8 mouse cellular contexts compared by ENCODE assay signal in genomic region chr17:25416219-25416618, GRCm38 (mm10). TPM values are rescaled to one million over a fixed set of nuclear protein-coding genes. Genes with fewer than 3 reads are reported as not detected.
DNase-seq lines count a peak whose midpoint lies in the region; ATAC-seq and TF ChIP-seq lines count a peak whose summit lies in the region.

No protein-coding gene starts in this region.

- no peak overlapping the region for H3K4me3 ChIP-seq in heart, embryonic 11.5 days (ENCODE audit: low read depth, low read length)
- H3K4me3 ChIP-seq in heart, embryonic 16.5 days (ENCODE audit: low read length): no peak overlapping the region
- H3K4me3 ChIP-seq in liver, embryonic 11.5 days (ENCODE audit: low read depth, low read length): no peak overlapping the region

- H3K27ac ChIP-seq in heart, embryonic 11.5 days (ENCODE audit: low read depth, low read length): peak overlapping the region; percentile 78
- H3K27ac ChIP-seq in heart, embryonic 16.5 days (ENCODE audit: low read length): peak overlapping the region; percentile 29; the same call in 1 of the 2 replicates
- peak overlapping the region; percentile 21; the same call in 1 of the 2 replicates for H3K27ac ChIP-seq in liver, embryonic 11.5 days (ENCODE audit: low read depth, low read length)

- no peak overlapping the region; the same call in 1 of the 2 replicates for H3K9ac ChIP-seq in heart, embryonic 11.5 days (ENCODE audit: low read depth, low read length)
- H3K9ac ChIP-seq in heart, embryonic 16.5 days (ENCODE audit: low read length): 0 out of 2 replicates have a peak overlapping the region, but pooled peaks have one; percentile 9
- H3K9ac ChIP-seq in liver, embryonic 11.5 days (ENCODE audit: low read depth, low read length): no peak overlapping the region

- no peaks in the 10 kb centered on the region for H3K9me3 ChIP-seq in heart, embryonic 11.5 days (replicated peaks; ENCODE audit: control insufficient read depth, low read length)
- H3K9me3 ChIP-seq in heart, embryonic 16.5 days (replicated peaks; ENCODE audit: control insufficient read depth, low read length): no peaks in the 10 kb centered on the region; the same call in 1 of the 2 replicates
- no peaks in the 10 kb centered on the region for H3K9me3 ChIP-seq in liver, embryonic 11.5 days (ENCODE audit: control insufficient read depth, low read length)

- whole genome bisulfite sequencing in heart, embryonic 11.5 days (ENCODE audit: insufficient replicate concordance): 11% methylated on average over 3 of the region's 3 CpGs
- 12% methylated on average over 3 of the region's 3 CpGs for WGBS in heart, embryonic 16.5 days
- WGBS in liver, embryonic 11.5 days: 18% methylated on average over 3 of the region's 3 CpGs

- no peak for ATAC-seq in heart, embryonic 11.5 days (replicated peaks; ENCODE audit: insufficient number of reproducible peaks, low FRiP score, low TSS enrichment)
- 0 out of 2 replicates have a peak, but pooled peaks have one; percentile 30 for ATAC-seq in heart, embryonic 16.5 days (replicated peaks; ENCODE audit: extremely low read depth, insufficient read depth, low FRiP score)
- ATAC-seq in liver, embryonic 11.5 days (replicated peaks; ENCODE audit: low FRiP score): no peak

- no peak for TF ChIP-seq POLR2A in brain, embryonic 14.5 days (IDR thresholded peaks at IDR 0.05; ENCODE audit: borderline replicate concordance, extremely low read depth, insufficient read depth, insufficient read length, poor library complexity, severe bottlenecking)

- no peak for TF ChIP-seq CTCF in brain, embryonic 14.5 days (IDR thresholded peaks at IDR 0.05; ENCODE audit: borderline replicate concordance, extremely low read depth, insufficient read depth, insufficient read length)

- no peaks in the 10 kb centered on the region for H3K27me3 ChIP-seq in heart, embryonic 11.5 days (ENCODE audit: control insufficient read depth, insufficient read depth, low read length)
- H3K27me3 ChIP-seq in heart, embryonic 16.5 days (ENCODE audit: control insufficient read depth, insufficient read depth, low read length): no peaks in the 10 kb centered on the region
- H3K27me3 ChIP-seq in liver, embryonic 11.5 days (replicated peaks; ENCODE audit: control insufficient read depth, insufficient read depth, low read length): no peaks in the 10 kb centered on the region

- peaks cover 67% of the 10 kb centered on the region for H3K4me1 ChIP-seq in heart, embryonic 11.5 days (ENCODE audit: control insufficient read depth, insufficient read depth, low read length)
- peaks cover 44% of the 10 kb centered on the region for H3K4me1 ChIP-seq in heart, embryonic 16.5 days (ENCODE audit: control insufficient read depth, insufficient read depth, low read length)
- H3K4me1 ChIP-seq in liver, embryonic 11.5 days (replicated peaks; ENCODE audit: control insufficient read depth, insufficient read depth, low read length): peaks cover 24% of the 10 kb centered on the region

- H3K4me2 ChIP-seq in heart, embryonic 11.5 days: no peak overlapping the region
- H3K4me2 ChIP-seq in heart, embryonic 16.5 days (ENCODE audit: low read depth, low read length): no peak overlapping the region
- H3K4me2 ChIP-seq in liver, embryonic 11.5 days: no peak overlapping the region

- no peak for DNase-seq in heart, adult 9 months (ENCODE audit: low spot score in 2 of 2)
- DNase-seq in brain, embryonic 14.5 days (ENCODE audit: low read depth): peak; percentile 65
- DNase-seq in liver, embryonic 11.5 days (ENCODE audit: low spot score): no peak
- DNase-seq in adipocyte (ENCODE audit: low spot score): no peak
- DNase-seq in testis, postnatal 10 days (ENCODE audit: low spot score): no peak
- DNase-seq in B cell, adult 2 months: no peak

- no peaks in the 10 kb centered on the region for H3K36me3 ChIP-seq in heart, embryonic 11.5 days (ENCODE audit: control insufficient read depth, insufficient read depth, low read length)
- H3K36me3 ChIP-seq in heart, embryonic 16.5 days (ENCODE audit: control insufficient read depth, insufficient read depth): no peaks in the 10 kb centered on the region
- no peaks in the 10 kb centered on the region for H3K36me3 ChIP-seq in liver, embryonic 11.5 days (ENCODE audit: control insufficient read depth, insufficient read depth, low read length)

RNA-seq across cellular contexts. Expression of gene Cacna1h, which starts 17.4 kb away (rescaled TPM):
- polyA plus RNA-seq in heart, embryonic 11.5 days (2014; fragmentation: Nextera tagmentation; extraction: Ambion mirVana): 10.3 and 10.6 TPM in 2 replicates
- polyA plus RNA-seq in brain, embryonic 14.5 days (2012; rRNA removed): 90.4 and 118 TPM in 2 replicates
- polyA plus RNA-seq in heart, embryonic 16.5 days (2015; fragmentation: Nextera tagmentation; extraction: Ambion mirVana): 4.5 and 5.4 TPM in 2 replicates
- polyA plus RNA-seq in liver, embryonic 11.5 days (2014; fragmentation: Nextera tagmentation; extraction: Ambion mirVana): 2.6 and 3.2 TPM in 2 replicates

RNA-seq across cellular contexts. Expression of gene Tekt4, which starts 38.2 kb away (rescaled TPM):
- polyA plus RNA-seq in heart, embryonic 11.5 days (2014; fragmentation: Nextera tagmentation; extraction: Ambion mirVana): 0.97 and 1.2 TPM in 2 replicates
- polyA plus RNA-seq in brain, embryonic 14.5 days (2012; rRNA removed): 1.1 and 1.4 TPM in 2 replicates
- polyA plus RNA-seq in heart, embryonic 16.5 days (2015; fragmentation: Nextera tagmentation; extraction: Ambion mirVana): 0.81 and 1.5 TPM in 2 replicates
- polyA plus RNA-seq in liver, embryonic 11.5 days (2014; fragmentation: Nextera tagmentation; extraction: Ambion mirVana): not detected in 2 replicates

RNA-seq across cellular contexts. Expression of gene Tpsg1, which starts 47.1 kb away (rescaled TPM):
- 0.69 and 1.6 TPM in 2 replicates for polyA plus RNA-seq in heart, embryonic 11.5 days (2014; fragmentation: Nextera tagmentation; extraction: Ambion mirVana)
- 0.45 and 0.72 TPM in 2 replicates for polyA plus RNA-seq in brain, embryonic 14.5 days (2012; rRNA removed)
- 0.56 and 0.76 TPM in 2 replicates for polyA plus RNA-seq in heart, embryonic 16.5 days (2015; fragmentation: Nextera tagmentation; extraction: Ambion mirVana)
- 0.81 and 1.1 TPM in 2 replicates for polyA plus RNA-seq in liver, embryonic 11.5 days (2014; fragmentation: Nextera tagmentation; extraction: Ambion mirVana)

RNA-seq across cellular contexts. Expression of gene Tpsb2, which starts 50.1 kb away (rescaled TPM):
- polyA plus RNA-seq in heart, embryonic 11.5 days (2014; fragmentation: Nextera tagmentation; extraction: Ambion mirVana): not detected in 2 replicates
- polyA plus RNA-seq in brain, embryonic 14.5 days (2012; rRNA removed): 0.62 and 2.5 TPM in 2 replicates
- 11.0 and 11.7 TPM in 2 replicates for polyA plus RNA-seq in heart, embryonic 16.5 days (2015; fragmentation: Nextera tagmentation; extraction: Ambion mirVana)
- polyA plus RNA-seq in liver, embryonic 11.5 days (2014; fragmentation: Nextera tagmentation; extraction: Ambion mirVana): 0.22 and 0.25 TPM in 2 replicates

Comparison
In these comparisons a context has a peak if more than half of its experiments do, and no peak if none do; other contexts are left out.
1. H3K27ac ChIP-seq: peak in every context shown above with its lines; median percentile 78 in heart, embryonic 11.5 days; 29 in heart, embryonic 16.5 days; 21 in liver, embryonic 11.5 days.